Mouse (Mus musculus) cerebellum, adult 9-11 months (tissue): ENCODE data around the gene H2-M10.2.

Experiments
- DNase-seq: peaks from one replicate; pipeline ENCODE4 v3.0.0; 2022

Gene H2-M10.2

GRCm38 (mm10) chr17:36286390-36286789, at the start of gene H2-M10.2:
H2-M10.2 (minus strand) TSS chr17:36286490.
- no peak for DNase-seq

GRCm38 (mm10) chr17:36326055-36326454, 39.8 kb upstream of the H2-M10.2 start, which contains the start of gene H2-M10.1:
H2-M10.1 (minus strand) TSS chr17:36326155.
- no peak for DNase-seq

GRCm38 (mm10) chr17:36315689-36316253, 29.5 kb upstream of the H2-M10.2 start:
- DNase-seq: no peak

- peak; percentile 88 for DNase-seq
Measured at GRCm38 (mm10) chr17:36315041-36315688, 28.9 kb upstream of the H2-M10.2 start.

- DNase-seq: peak; percentile 58
Measured at GRCm38 (mm10) chr17:36314511-36314910, 28.2 kb upstream of the H2-M10.2 start.

- no peak for DNase-seq
Measured at GRCm38 (mm10) chr17:36309293-36309692, 23.0 kb upstream of the H2-M10.2 start.

- DNase-seq: peak; percentile 78
Measured at GRCm38 (mm10) chr17:36308855-36309254, 22.6 kb upstream of the H2-M10.2 start.

- no peak for DNase-seq
Measured at GRCm38 (mm10) chr17:36281521-36282245, 4.6 kb downstream of the H2-M10.2 start.

- no peak for DNase-seq
Measured at GRCm38 (mm10) chr17:36274776-36275175, 11.5 kb downstream of the H2-M10.2 start.

GRCm38 (mm10) chr17:36273796-36274195, 12.5 kb downstream of the H2-M10.2 start:
- DNase-seq: no peak

- peak; percentile 57 for DNase-seq
Measured at GRCm38 (mm10) chr17:36272643-36273366, 13.5 kb downstream of the H2-M10.2 start.

- DNase-seq: peak; percentile 92
Measured at GRCm38 (mm10) chr17:36271586-36272256, 14.6 kb downstream of the H2-M10.2 start, which contains the start of gene Trim39. Trim39 (minus strand) TSS chr17:36272247.

GRCm38 (mm10) chr17:36270956-36271585, 15.2 kb downstream of the H2-M10.2 start:
- peak; percentile 91 for DNase-seq

GRCm38 (mm10) chr17:36265834-36266233, 20.5 kb downstream of the H2-M10.2 start:
- no peak for DNase-seq

- DNase-seq: no peak
Measured at GRCm38 (mm10) chr17:36264273-36264925, 21.9 kb downstream of the H2-M10.2 start.

- no peak for DNase-seq
Measured at GRCm38 (mm10) chr17:36261511-36262166, 24.7 kb downstream of the H2-M10.2 start.

GRCm38 (mm10) chr17:36257969-36258368, 28.3 kb downstream of the H2-M10.2 start, which contains the start of gene Rpp21:
Rpp21 (minus strand) TSS chr17:36258069.
- no peak for DNase-seq

- DNase-seq: peak; percentile 91
Measured at GRCm38 (mm10) chr17:36257241-36257947, 28.9 kb downstream of the H2-M10.2 start.

- DNase-seq: no peak
Measured at GRCm38 (mm10) chr17:36253087-36253600, 33.1 kb downstream of the H2-M10.2 start.
